Mouse (Mus musculus): ENCODE measurements around the gene Tmem35b.
"Not testable (repeated sequence)": the region's sequence is repeated elsewhere in the genome, so short reads cannot be mapped to it uniquely, and the experiment has no call there.

Tmem35b gene

DNA sequence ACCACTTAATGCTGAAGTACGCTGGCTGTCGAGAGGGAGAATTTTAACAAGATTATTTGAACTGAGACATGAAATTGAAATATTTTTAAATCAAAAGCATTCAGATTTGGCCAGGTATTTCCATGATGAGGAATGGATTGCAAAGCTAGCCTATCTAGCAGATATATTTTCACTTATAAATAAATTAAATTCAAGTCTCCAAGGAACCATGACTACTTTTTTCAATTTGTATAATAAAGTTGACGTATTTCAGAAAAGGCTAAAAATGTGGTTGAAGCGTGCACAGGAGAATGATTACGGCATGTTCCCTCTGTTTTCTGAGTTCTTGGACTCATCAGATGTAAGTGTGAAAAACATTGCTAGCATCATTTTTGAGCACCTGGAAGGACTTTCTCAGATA, at the start of gene Tmem35b:
Gene Tmem35b, plus strand, starts transcription at position 301 of the 400 bp plus-strand sequence.
- in situ Hi-C loops (cut with MboI, MseI) = no loop called here

DNA sequence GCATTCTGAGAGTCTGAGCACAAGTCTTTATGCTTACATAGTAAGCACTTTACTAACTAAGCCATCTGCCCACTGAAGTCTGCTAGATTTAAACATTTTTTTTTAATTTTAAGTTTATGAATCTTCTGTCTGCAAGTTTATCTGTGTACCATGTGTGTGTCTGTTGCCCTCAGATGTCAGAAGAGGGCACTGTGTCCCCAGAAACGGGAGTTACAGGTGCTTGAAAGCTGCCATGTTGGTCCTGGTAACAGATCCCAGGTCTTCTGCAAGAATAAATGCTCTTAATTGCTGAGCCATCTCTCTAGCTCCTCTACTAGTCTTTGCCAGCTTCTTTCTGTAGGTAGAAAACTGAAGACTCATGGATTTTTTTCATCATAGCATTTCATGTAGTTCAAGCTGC, 48.6 kb upstream of the Tmem35b start:
- in situ Hi-C loops (cut with MboI, MseI) = no loop called here

DNA sequence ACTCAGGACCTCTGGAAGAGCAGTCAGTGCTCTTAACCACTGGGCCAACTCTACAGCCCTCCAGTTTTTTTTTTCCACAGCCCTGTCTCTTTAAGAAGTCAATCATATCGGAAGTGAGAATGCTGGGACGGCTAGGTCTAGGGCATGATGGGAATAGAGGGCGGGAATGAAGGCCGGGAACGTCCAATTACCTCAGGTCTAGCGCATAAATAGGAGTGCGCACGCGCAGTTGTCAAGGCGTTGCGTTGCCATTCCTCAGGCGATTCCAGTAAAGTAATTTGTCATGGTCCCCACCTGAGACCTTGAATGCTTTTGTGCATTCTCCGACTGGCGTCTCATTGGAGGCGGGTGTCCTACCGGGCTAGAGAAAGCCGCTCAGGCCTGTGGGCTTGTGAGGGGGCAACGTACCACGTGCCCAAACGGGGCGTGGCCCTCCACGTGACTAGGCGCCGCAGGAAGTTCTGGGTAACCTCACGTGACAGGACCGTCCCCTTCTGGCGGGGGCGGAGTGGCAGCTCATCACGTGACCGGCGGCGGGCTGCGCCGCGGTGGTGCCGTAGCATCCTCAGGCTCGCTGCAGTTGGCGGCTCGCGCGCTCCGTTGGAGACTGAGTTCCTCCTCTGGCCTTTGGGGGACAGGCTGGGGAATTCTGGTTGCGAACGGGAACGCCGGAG, 46.5 kb upstream of the Tmem35b start, which contains the start of gene Zmym6:
Gene Zmym6, plus strand, starts transcription at position 509 of the 674 bp plus-strand sequence.
- in situ Hi-C loops (cut with MboI, MseI) = no loop called here

DNA sequence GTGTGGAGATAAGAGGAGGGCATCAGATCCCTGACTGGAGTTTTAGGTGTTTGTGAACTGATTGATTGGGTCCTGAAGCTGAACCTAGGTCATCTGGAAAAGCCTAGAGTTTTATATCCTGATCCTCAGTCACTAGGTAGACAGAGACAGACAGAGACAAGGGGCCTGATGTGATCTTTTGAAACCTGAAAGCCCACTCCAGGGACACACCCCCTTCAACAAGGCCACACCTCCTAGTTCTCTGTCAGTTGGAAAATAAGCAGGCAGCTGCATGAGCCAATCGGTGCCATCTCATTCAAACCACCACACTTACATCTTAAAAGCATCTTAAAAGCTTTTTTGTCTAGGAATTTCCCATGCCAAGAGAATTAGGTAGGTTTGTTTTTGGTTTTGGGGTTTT, 42.7 kb upstream of the Tmem35b start:
- in situ Hi-C loops (cut with MboI, MseI) = no loop called here

DNA sequence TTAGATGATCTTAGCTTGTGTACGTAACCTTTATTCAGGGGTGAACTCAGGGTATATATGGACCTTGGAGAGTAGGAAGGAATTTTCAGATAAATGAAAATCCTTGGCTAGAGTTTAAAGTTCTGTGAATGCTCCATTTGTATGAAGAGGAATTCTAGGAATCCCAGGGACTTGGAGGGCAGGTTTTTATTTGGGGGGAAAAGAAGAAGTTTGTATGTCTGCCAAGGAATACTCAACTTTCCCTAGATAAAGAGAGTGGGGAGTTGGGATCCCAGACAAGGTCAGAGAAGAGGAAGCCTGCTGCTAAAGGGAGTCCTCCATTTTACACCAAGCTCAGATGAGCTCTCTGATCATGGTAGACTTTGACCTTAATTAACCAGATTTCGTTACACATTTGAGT, 40.4 kb upstream of the Tmem35b start:
- in situ Hi-C loops (cut with MboI, MseI) = no loop called here

DNA sequence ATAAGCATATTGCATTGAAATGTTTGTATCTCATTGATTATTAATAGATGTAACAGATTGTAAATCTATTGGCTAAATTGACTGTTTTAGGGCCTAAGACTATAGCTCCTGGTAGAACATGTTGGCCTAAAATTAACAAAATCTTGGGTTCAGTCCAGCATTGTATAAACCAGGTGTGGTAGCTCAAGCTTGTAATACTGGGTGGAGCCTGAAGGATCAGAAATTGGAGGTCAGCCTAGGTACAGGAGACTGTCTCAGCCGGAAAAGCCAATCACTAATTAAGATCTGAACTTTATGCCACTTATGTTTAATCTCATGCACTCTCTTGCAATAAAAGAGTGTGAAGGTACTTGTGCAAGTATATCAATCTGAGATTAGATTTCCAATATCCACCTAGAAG, 37.7 kb upstream of the Tmem35b start:
- in situ Hi-C loops (cut with MboI, MseI) = no loop called here

DNA sequence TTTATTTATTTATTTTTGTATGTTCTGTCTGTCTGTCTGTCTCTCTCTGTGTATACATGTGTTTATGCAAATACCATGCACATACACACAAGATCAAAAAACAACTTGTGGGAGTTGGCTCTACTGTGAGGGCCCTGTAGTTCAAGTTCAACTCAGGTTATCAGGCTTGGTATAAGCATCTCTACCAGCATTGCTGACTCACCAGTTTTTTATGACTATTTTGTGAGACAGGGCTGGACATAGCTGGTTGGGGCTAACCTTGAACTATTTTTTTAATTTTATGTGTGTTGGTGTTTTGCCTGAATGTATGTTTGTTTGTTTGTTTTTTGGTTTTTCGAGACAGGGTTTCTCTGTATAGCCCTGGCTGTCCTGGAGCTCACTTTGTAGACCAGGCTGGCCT, 32.3 kb upstream of the Tmem35b start:
- in situ Hi-C loops (cut with MboI, MseI) = no loop called here

DNA sequence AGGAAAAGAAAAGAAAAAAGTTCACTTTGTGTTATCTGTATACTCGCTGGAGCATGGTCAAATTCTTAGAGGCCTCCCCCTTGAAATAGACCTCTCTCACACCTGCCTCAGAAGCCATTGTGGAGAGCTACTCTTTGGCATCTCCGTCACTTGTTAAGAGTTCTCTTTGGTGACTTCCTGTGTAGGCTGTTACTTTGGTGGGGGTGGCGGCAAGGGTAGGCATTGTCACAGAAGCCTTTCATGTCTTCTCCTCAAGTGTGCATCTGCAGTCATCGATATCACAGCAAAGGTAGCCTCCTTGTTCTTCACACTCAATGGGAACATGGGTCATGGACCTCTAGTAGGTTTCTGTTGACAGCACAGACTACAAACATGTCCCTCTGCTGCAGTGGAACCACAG, 28.4 kb upstream of the Tmem35b start:
- in situ Hi-C loops (cut with MboI, MseI) = no loop called here

DNA sequence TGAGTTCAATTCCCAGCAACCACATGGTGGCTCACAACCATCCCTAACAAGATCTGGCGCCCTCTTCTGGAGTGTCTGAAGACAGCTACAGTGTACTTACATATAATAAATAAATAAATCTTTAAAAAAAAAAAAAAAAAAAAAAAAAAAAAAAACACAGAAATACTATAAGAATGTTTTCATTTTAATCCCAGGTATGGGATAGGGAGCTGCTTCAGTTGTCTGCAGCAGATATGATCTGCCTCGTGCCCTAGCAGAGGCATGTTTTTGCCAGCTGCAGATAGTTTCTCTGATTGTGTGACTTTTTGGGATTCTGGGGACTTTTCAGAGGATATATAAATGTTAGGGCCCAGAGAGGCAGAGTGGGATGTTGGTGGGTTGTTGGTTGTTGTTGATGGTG, 23.9 kb upstream of the Tmem35b start:
- in situ Hi-C loops (cut with MboI, MseI) = not testable (repeated sequence)

DNA sequence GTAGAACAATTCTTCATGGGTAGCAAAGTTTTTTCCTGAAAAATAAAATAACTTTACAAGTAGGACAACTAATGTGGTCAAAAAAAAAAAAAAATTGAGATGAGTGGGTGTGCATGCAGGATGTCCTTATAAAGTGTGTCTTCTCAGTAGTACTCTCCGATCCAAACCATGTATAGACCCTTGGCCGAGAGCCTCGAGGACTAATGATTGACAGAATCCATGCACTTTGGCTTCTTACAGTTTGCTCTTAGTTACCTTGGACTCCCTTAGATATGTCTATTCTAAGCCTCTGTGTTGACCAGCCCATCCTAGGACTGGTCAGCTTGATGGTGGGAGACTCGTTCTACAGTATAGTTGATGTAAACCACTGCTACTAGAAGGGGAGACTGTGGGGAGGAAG, 15.9 kb upstream of the Tmem35b start:
- in situ Hi-C loops (cut with MboI, MseI) = no loop called here

DNA sequence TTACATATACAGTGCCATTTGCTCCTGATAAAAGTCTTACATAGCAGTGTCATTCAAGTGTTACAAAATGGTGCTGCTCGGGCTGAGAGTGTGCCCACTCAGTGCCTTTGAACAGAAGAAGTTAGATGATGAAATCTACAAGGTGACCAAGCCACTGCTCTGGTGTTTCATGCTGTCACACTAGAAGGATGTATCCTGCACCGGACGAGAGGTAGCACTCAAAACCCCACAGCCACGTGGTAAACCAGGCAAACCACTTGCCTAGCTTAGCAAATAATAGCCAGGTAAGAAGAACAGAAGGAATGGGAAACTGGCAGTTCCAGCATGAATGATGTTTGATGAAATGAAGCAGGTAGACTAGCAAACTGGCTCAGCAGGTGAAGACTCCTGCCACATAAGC, 12.9 kb upstream of the Tmem35b start:
- in situ Hi-C loops (cut with MboI, MseI) = no loop called here

DNA sequence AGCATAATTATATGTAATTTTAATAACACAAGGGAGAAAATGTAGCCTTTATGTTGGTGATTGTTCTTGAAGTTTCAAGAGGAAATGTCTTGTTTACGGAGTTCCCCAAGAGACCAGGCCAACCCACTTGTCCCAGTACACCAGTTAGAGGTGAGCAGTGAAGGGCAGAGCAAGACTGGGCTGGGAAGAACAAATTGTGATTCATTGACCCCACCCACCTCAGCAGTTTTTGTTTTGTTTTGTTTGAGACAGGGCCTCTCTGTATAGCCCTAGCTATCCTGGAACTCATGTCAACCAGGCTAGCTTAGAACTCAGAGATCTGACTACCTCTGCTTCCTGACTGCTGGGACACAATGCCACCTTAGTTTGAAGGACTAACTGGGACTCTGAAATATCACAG, 840 bp downstream of the Tmem35b start:
- in situ Hi-C loops (cut with MboI, MseI) = no loop called here

DNA sequence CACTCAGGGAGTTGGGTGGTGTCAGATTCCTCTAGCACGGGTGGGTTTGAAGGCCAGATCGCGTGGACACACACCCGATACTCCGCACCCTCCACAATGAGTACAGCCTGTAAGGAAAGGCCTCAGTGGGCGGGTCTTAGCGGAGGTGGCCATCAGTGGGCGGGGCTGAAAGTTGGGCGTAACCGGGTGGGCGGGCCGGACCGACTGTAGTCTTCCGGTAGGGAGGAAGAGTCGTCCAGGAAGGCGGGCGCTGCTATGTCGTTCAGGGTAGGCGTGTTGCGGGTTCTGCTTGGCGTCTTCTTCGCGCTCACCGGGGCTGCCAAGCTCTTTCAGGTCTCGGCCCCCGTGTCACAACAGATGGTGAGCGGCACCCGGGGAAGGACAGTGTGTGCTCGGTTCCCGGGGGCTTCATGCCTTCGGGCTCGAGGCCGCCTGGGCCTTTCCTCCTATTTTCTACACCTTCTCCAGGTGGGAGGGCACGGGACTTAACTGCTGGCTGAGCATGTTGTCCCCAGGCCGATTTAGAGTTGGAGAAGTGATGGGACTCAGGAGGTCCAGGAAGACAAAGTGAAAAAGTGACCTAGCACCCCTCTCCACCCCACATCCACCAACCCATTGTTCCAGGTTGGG, 2.5 kb downstream of the Tmem35b start:
- in situ Hi-C loops (cut with MboI, MseI) = no loop called here

DNA sequence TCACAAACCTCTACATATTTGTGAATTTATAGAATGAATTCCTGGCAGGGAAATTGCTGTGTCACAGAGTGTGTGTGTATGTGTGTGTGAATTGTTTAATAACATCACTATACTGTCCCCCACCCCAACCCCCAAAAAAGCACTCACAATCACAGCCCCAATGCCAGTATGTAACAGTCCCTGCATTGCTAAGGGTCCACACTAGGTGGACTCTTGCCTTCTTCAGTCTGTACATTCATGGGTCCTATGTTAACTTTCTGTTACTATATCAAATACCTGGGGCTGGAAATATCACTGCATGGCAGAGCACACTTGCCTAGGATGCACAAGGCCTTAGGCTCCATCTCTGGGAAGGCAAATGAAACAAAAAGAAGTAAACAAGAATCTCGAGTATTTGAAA, 11.2 kb downstream of the Tmem35b start:
- in situ Hi-C loops (cut with MboI, MseI) = no loop called here

DNA sequence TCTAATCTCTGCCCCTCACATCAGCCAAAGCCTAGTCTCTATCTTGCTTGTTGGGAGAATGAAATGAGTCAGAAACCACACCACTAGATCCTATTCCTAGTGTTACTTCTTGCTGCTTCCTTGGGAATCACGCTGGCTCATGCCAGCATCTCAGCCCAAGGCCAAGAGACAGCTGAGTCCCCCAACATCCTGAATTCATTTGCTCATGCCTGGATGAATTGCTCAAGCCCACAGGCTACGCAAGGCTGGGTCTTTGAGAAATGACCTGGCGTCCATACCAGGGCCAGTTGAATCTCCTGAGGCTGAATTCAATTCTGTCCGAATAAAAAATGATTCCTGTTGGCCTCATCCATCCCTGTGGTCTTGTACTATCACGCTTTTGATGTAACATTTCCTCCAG, 14.1 kb downstream of the Tmem35b start:
- in situ Hi-C loops (cut with MboI, MseI) = no loop called here

DNA sequence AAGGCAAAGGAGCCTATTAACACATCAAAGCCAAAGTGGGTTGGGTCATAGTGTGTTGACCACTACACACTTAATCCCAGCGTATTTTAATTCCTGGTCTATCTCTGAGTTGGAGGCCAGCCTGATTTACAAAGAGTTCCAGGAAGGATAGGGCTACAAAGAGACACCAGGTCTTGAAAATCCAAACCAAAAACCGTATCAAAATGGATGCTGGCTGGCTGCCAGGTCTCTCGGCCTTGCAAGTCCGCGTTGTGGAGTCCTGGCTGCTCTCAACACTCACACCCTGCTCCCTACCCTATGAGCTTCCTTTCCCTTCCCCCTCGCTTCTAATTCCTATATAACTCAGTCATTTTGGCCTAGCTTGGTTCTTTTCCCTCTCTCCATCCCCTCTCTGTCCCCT, 15.0 kb downstream of the Tmem35b start:
- in situ Hi-C loops (cut with MboI, MseI) = no loop called here

DNA sequence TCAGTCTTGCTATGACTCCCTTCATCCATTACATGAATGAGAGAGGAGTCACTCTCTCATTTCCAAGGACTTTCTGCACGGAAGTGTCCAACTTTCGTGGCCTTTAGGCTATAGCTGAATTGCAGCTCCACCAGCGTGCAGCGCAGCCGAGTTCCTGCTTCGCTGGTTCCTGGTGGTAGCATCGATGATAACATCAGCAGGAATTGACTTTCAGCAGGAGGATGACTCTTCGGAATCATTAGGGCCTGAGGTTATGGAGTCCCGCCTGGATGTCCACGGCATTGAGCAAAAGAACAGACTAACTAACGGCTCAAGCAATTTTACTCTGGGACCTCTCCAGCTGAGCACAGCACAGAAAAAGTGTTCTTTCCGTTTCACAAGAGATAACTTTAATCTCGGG, 26.5 kb downstream of the Tmem35b start:
- in situ Hi-C loops (cut with MboI, MseI) = no loop called here

DNA sequence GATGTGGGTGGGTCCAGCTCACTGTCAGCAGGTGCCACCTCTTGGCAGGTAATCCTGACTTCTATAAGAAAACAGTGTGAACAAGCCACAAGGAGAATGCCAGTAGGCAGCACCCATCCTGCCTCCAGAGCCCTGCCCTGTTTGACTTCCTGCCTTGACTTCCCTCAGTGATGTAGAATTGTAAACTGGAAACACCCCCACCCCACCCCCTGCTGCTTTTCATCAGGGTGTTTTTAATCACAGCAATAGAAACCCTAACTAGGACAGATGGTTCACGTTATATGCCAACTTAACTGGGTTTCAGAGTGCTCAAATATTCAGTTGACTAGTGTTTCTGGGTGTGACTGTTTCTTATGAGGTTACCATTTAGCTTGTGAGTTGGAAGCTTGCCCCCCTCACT, 29.9 kb downstream of the Tmem35b start:
- in situ Hi-C loops (cut with MboI, MseI) = no loop called here

DNA sequence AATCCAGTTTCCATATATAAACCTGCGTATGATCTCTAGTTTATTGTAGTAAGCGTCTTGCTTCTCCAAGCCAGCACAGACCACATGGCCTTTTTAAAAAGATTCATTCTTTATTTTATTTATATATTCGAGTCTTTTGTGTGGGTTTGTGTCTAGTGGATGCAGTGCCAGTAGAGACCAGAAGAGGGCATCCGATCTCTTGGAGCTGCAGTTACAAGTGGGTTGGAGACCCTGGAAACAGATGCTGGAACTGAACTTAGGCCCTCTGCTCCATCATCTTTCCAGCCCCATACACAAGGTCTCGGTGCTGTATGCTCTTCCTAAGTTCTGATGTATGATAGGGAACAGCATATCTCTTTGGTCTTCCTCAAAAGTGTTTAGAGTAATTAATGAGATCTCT, 32.3 kb downstream of the Tmem35b start:
- in situ Hi-C loops (cut with MboI, MseI) = no loop called here

DNA sequence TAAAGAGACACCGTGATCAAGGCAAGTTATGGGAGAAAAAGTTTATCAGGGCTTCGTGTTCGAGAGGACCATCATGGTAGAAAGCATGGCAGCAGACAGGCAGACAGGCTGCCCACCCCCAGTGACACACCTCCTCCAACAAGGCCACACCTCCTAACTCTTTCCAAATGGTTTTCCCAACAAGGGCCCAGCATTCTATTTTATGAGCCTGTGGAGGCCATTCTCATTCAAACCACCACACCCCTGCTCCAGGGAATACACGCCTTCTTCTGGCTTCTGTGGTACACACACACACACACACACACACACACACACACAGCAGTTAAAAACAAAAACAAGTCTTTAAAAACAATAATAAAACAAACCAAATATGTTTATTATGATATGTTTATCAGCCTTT, 34.3 kb downstream of the Tmem35b start:
- in situ Hi-C loops (cut with MboI, MseI) = no loop called here

DNA sequence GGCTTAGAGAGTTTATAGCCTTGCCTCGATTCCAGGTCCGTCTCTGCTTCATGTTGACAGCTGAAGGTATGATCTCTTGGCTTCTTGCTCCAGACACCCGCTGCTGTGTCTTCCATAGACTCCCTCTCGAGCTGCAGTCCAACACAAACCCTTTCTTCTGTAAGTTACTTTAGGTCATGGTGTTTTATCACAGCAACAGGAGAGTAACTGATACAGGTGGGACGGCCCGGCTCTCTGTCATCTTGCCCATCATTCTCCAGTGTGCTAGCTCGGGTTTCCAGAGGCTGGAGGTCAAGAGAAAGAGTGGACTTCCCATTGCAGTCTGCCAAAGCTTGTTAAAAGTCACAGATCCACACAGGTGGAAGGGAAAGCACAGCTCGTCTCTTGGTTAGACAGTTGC, 40.4 kb downstream of the Tmem35b start:
- in situ Hi-C loops (cut with MboI, MseI) = no loop called here

DNA sequence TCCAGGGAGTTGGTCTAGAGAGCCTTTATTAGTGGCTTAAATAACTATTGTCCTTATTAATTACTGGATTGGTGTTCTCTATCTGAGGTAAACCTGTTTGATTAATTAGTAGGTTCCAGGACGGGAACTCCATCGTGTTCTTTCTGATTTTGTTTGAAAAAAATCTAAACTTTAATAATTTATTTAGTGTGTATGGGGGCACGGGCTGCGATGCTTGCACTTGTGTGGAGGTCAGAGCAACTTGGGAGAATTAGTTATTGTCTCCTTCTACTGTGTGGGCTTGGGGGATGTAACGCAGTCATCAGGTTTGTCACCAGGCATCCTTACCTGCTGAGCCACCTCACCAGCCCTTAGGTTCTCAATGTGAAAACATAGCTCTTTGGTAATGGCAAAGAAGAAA, 43.6 kb downstream of the Tmem35b start:
- in situ Hi-C loops (cut with MboI, MseI) = no loop called here

DNA sequence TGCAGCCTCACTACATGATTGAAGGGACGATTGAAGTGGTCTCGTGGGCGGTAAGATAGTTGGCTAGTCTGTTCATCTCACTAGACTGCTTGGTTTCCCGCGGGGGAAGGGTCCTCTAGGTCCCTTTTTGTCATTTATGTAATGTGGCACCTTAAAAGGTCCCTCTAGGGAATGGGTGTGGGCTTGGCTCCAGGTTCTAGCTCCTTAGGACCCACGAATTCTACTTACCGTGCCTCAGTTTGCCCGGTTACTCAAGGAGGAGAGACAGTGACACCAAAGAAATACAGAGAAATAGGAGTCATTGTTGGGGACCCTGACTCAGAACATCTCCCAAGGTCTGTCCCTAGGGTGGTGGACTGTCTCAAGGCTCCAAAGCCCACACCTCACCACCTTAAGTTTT, 44.2 kb downstream of the Tmem35b start:
- in situ Hi-C loops (cut with MboI, MseI) = no loop called here
